Mouse (Mus musculus): ENCODE results near the gene Ust. TPM values are rescaled to one million over a fixed set of nuclear protein-coding genes. Genes with fewer than 3 reads are reported as not detected.

The Ust gene
- polyA plus RNA-seq, 1 experiment from 2014 or later, result 0.63 TPM

DNA sequence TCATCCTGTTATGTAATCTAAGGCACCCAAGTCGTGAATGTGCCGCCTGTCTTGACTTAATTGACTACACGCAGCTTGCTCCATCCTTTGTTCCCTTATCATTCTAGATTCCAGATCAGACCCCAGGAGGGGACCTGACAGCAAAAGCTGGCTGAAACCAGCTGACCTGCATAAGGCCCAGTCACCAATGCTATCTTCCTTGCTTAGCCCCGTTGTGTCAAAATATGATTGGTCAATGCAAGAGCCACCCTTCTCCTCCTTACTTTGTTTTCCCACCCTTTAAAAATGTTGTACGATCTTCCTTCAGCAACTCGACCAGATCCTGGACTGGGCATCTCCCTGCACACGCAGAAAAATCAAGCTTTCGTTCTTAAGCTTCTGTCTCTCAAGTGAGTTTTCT, 40.7 kb downstream of the Ust start:
- H3K27ac ChIP-seq (ENCODE audit: low read depth), result no peak overlapping the region
- no peak overlapping the region for H3K9ac ChIP-seq (replicated peaks)
- no peaks in the 10 kb centered on the region for H3K9me3 ChIP-seq (ENCODE audit: low read length)
- no peak overlapping the region for H3K4me3 ChIP-seq (ENCODE audit: low read depth, low read length)
- ATAC-seq, result no peak
- H3K4me1 ChIP-seq (ENCODE audit: insufficient read depth), result no peaks in the 10 kb centered on the region
- no peaks in the 10 kb centered on the region for H3K36me3 ChIP-seq (replicated peaks; ENCODE audit: insufficient read depth, low read length)
- H3K27me3 ChIP-seq (ENCODE audit: insufficient read depth, low read length), result no peaks in the 10 kb centered on the region
- no peak overlapping the region for H3K4me2 ChIP-seq (ENCODE audit: low read depth, low read length)
- WGBS (ENCODE audit: insufficient replicate concordance), result 75% methylated on average over 8 of the region's 8 CpGs
- DNase-seq, result no peak
- TF ChIP-seq EP300 (IDR thresholded peaks at IDR 0.05; ENCODE audit: low read depth) (no peak), CTCF (IDR thresholded peaks at IDR 0.05; ENCODE audit: low read depth) (no peak)

- 87% methylated on average over 12 of the region's 12 CpGs for WGBS (ENCODE audit: insufficient replicate concordance)
- no peak for ATAC-seq
These were observed 46.6 kb downstream of the Ust start for GRCm38 (mm10) chr10:8471995-8472394.

DNA sequence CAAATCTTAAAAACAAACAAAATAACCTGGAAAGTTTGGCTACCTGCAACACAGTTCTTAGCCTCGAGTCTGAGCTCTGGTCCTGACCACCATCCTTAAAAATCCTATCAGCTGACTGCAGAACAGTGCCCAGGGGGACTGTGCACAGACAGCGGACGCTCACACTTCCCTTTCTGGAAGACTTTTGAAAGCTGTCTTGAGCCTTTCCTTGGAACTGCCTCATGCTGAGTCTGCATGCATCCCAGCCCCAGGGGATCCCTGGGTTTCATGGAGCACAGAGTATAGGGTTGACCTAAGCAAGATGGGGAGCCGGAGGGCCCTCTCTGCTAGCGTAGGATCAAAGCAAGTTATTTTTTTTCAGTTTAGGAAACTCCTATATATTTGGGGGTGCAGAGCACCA, 47.6 kb downstream of the Ust start:
- Histone ChIP-seq H3K4me1 (ENCODE audit: insufficient read depth) (no peaks in the 10 kb centered on the region), H3K36me3 (replicated peaks; ENCODE audit: insufficient read depth, low read length) (no peaks in the 10 kb centered on the region), H3K9ac (replicated peaks) (no peak overlapping the region), H3K4me3 (ENCODE audit: low read depth, low read length) (no peak overlapping the region), H3K27ac (ENCODE audit: low read depth) (no peak overlapping the region), H3K9me3 (ENCODE audit: low read length) (no peaks in the 10 kb centered on the region), H3K4me2 (ENCODE audit: low read depth, low read length) (no peak overlapping the region), H3K27me3 (ENCODE audit: insufficient read depth, low read length) (no peaks in the 10 kb centered on the region)
- WGBS (ENCODE audit: insufficient replicate concordance), result 68% methylated on average over 5 of the region's 5 CpGs
- DNase-seq (no peak), ATAC-seq (no peak)
- TF ChIP-seq EP300 (IDR thresholded peaks at IDR 0.05; ENCODE audit: low read depth) (no peak), CTCF (IDR thresholded peaks at IDR 0.05; ENCODE audit: low read depth) (no peak)

More at GRCm38 (mm10) chr10:8471995-8472394, 46.6 kb downstream of the Ust start:
- H3K9ac ChIP-seq (replicated peaks), result no peak overlapping the region
- no peaks in the 10 kb centered on the region for H3K36me3 ChIP-seq (replicated peaks; ENCODE audit: insufficient read depth, low read length)
- H3K27me3 ChIP-seq (ENCODE audit: insufficient read depth, low read length), result no peaks in the 10 kb centered on the region
- no peak for TF ChIP-seq EP300 (IDR thresholded peaks at IDR 0.05; ENCODE audit: low read depth)
- TF ChIP-seq CTCF (IDR thresholded peaks at IDR 0.05; ENCODE audit: low read depth), result no peak
- no peak for DNase-seq
- H3K4me3 ChIP-seq (ENCODE audit: low read depth, low read length), result no peak overlapping the region
- H3K4me2 ChIP-seq (ENCODE audit: low read depth, low read length), result no peak overlapping the region
- no peaks in the 10 kb centered on the region for H3K4me1 ChIP-seq (ENCODE audit: insufficient read depth)
- H3K27ac ChIP-seq (ENCODE audit: low read depth), result no peak overlapping the region
- no peaks in the 10 kb centered on the region for H3K9me3 ChIP-seq (ENCODE audit: low read length)

DNA sequence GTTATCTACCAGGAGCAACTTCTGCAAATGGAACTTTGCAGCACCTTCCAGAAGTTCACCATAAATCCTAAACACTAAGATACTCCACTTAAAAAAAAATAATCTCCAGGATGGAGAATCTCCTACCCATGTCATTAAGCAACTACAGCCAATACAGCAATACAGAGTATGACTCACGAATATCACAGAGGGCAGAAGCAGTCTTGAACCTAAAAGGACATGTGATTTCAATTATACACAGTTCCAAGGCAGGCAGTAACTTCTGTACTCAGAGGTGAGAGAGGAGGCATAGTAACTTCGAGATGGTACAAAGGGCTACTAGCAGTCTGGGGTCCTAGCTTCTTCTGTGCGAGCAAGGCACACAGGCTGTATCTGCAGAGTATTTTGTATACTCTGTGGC, 49.1 kb downstream of the Ust start:
- H3K27ac ChIP-seq (ENCODE audit: low read depth), result no peak overlapping the region
- H3K9ac ChIP-seq (replicated peaks), result no peak overlapping the region
- TF ChIP-seq CTCF (IDR thresholded peaks at IDR 0.05; ENCODE audit: low read depth), result no peak
- TF ChIP-seq EP300 (IDR thresholded peaks at IDR 0.05; ENCODE audit: low read depth), result no peak
- H3K36me3 ChIP-seq (replicated peaks; ENCODE audit: insufficient read depth, low read length), result no peaks in the 10 kb centered on the region
- H3K4me1 ChIP-seq (ENCODE audit: insufficient read depth), result no peaks in the 10 kb centered on the region
- H3K4me2 ChIP-seq (ENCODE audit: low read depth, low read length), result no peak overlapping the region
- no peak overlapping the region for H3K4me3 ChIP-seq (ENCODE audit: low read depth, low read length)
- no peaks in the 10 kb centered on the region for H3K9me3 ChIP-seq (ENCODE audit: low read length)
- DNase-seq (no peak), ATAC-seq (no peak)
- no peaks in the 10 kb centered on the region for H3K27me3 ChIP-seq (ENCODE audit: insufficient read depth, low read length)
- 68% methylated on average over 3 of the region's 3 CpGs for WGBS (ENCODE audit: insufficient replicate concordance)

- ATAC-seq, result no peak
- Histone ChIP-seq H3K27ac (ENCODE audit: low read depth) (no peak overlapping the region), H3K4me2 (ENCODE audit: low read depth, low read length) (no peak overlapping the region), H3K4me3 (ENCODE audit: low read depth, low read length) (no peak overlapping the region), H3K4me1 (ENCODE audit: insufficient read depth) (no peaks in the 10 kb centered on the region), H3K27me3 (ENCODE audit: insufficient read depth, low read length) (no peaks in the 10 kb centered on the region), H3K9ac (replicated peaks) (no peak overlapping the region), H3K9me3 (ENCODE audit: low read length) (no peaks in the 10 kb centered on the region), H3K36me3 (replicated peaks; ENCODE audit: insufficient read depth, low read length) (no peaks in the 10 kb centered on the region)
- TF ChIP-seq CTCF (IDR thresholded peaks at IDR 0.05; ENCODE audit: low read depth), result no peak
- TF ChIP-seq EP300 (IDR thresholded peaks at IDR 0.05; ENCODE audit: low read depth), result no peak
- no peak for DNase-seq
- WGBS (ENCODE audit: insufficient replicate concordance), result 75% methylated on average over 5 of the region's 5 CpGs
These were observed 49.8 kb downstream of the Ust start for GRCm38 (mm10) chr10:8468651-8469386.

DNA sequence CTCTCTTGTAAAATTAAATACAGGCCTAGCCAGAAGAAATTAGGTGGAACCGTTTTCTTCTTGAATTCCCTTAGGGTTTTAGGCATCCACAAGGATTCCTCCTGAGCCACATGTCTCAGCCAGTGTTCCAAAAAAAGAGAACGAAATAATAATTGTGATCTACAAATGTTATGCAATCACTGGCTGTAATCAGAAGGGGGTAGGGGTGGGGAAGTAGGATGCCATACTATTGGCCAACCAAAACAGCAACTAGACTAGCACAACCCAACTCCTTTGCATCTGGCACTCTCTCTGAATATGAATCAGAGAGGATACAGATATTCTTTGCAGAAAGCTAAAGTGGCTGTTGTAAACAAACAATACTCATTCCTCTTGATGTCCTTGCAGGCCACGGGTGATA, 52.7 kb downstream of the Ust start:
- no peaks in the 10 kb centered on the region for H3K27me3 ChIP-seq (ENCODE audit: insufficient read depth, low read length)
- H3K4me1 ChIP-seq (ENCODE audit: insufficient read depth), result no peaks in the 10 kb centered on the region
- H3K4me3 ChIP-seq (ENCODE audit: low read depth, low read length), result no peak overlapping the region
- DNase-seq, result no peak
- 64% methylated on average over 3 of the region's 3 CpGs for WGBS (ENCODE audit: insufficient replicate concordance)
- ATAC-seq, result no peak
- no peak overlapping the region for H3K4me2 ChIP-seq (ENCODE audit: low read depth, low read length)
- no peak overlapping the region for H3K9ac ChIP-seq (replicated peaks)
- H3K27ac ChIP-seq (ENCODE audit: low read depth), result no peak overlapping the region
- H3K36me3 ChIP-seq (replicated peaks; ENCODE audit: insufficient read depth, low read length), result no peaks in the 10 kb centered on the region
- no peaks in the 10 kb centered on the region for H3K9me3 ChIP-seq (ENCODE audit: low read length)
- TF ChIP-seq CTCF (IDR thresholded peaks at IDR 0.05; ENCODE audit: low read depth) (no peak), EP300 (IDR thresholded peaks at IDR 0.05; ENCODE audit: low read depth) (no peak)
